Mouse (Mus musculus): ENCODE measurements at regions not wholly inside any gene's neighbourhood (a gene's known extent, or its start where the extent isn't known, plus 50 kb on each side); places are given as distances from the start of the nearest gene placed in this dataset.

DNA sequence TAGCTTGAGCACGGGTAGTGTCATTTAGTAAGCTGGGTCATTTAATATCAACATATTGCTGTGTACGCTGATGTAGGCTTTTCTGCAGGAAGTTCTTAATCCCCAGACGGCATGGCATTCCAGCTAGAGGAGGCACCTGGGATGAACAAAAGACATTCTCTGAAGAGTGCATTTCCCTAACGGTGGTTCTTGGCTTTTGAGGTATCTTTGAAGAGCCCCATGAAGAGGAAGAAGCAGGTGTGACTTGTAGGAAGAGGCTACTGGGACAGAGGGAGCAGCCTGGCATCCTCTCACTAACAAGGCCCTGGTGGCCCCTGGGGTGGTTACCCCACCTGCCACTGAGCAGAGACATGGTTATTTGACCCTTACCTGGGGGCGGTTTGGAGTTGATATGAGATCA, 457.7 kb downstream of the Rnf144b start:
- DNase-seq (ENCODE audit: low spot score), result no peak

- no peak for DNase-seq (ENCODE audit: low spot score)
These were observed 462.7 kb downstream of the Rnf144b start for GRCm38 (mm10) chr13:47585158-47585557.

GRCm38 (mm10) chr13:47602646-47603045, 480.2 kb downstream of the Rnf144b start:
- no peak for DNase-seq (ENCODE audit: low spot score)

DNA sequence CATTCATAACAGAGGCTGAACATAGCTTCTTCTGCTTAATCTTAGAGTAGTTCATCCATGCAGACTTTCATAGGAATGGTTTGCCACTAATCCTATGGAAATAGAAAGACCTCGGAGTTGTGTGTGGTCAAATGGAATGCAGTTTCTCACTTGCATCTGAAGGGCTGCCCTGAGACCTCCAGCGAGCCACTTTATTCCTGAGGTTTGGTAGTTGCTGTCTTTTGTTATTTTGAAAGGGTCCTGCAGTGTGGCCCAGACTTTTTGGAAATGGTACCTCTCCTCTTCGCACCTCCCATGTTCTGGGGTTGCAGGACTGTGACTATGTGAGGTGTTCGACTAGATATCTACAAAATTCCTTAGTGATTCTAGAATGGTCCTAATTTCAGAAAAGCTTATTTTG, 489.0 kb downstream of the Rnf144b start:
- no peak for DNase-seq (ENCODE audit: low spot score)

- no peak for DNase-seq (ENCODE audit: low spot score)
These were observed 514.2 kb downstream of the Rnf144b start for GRCm38 (mm10) chr13:47636511-47637103.

DNA sequence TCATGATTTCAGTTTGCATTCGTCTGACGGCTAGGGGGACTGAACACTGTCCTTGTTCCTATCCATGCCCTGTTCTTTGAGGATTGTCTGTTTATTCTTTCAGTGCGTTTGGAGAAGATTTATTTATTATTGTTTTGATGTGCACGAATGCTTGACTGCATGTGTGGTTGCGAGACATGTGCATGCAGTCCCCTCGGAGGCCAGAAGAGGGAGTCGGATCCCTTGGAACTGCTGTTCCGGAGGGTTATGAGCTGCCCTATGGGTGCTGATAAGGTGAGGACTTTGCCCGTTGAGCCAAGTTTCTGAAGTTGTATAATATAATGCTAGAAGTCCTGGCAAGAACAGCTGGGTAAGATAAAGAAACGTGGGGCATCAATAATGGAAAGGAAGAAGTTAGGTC, 519.9 kb downstream of the Rnf144b start:
- DNase-seq (ENCODE audit: low spot score), result no peak

DNA sequence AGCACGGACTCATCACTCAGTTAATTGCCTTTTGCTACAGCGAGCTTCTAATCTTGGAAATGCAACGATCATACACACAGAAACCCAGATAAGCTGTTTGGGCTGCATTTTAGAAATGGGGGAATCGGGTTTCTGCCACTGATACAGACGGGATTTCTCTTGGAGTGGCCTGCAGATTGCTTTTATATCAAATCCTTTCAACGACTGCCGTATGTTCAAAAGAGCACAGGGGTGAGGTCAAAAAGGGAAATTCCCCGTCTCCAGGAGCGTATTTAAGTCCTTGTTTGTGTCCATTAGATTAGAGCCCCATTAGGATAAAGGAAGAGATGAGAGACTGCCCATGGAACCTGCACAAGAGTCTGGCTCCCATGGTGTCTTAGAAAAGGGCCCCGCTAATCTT, 522.6 kb downstream of the Rnf144b start:
- no peak for DNase-seq (ENCODE audit: low spot score)

GRCm38 (mm10) chr13:47647693-47648092, 525.2 kb downstream of the Rnf144b start:
- peak; percentile 21 for DNase-seq (ENCODE audit: low spot score)

GRCm38 (mm10) chr13:47650093-47650492, 527.6 kb downstream of the Rnf144b start:
- DNase-seq (ENCODE audit: low spot score), result no peak

DNA sequence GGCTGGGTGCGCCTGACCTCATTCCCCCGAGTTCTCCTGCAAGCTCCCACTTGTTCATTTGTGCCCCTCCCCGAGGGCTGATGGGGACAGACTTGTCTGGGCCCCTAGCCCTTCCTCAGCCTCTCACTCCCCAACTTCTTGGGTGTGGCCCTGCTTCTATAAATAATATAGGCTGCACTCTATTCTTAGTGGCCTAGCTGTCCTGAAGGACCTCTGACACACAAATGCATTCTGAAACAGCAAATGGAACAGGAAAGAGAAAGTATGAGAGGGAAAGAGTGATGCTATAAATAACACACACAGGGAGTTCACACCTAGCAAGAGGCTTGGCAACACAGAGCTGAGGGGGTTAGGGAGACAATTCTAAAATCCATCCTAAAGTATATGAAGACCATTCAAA, 544.0 kb downstream of the Rnf144b start:
- no peak for DNase-seq (ENCODE audit: low spot score)

GRCm38 (mm10) chr13:47666956-47667701, 544.7 kb downstream of the Rnf144b start:
- peak; percentile 80 for DNase-seq (ENCODE audit: low spot score)

DNA sequence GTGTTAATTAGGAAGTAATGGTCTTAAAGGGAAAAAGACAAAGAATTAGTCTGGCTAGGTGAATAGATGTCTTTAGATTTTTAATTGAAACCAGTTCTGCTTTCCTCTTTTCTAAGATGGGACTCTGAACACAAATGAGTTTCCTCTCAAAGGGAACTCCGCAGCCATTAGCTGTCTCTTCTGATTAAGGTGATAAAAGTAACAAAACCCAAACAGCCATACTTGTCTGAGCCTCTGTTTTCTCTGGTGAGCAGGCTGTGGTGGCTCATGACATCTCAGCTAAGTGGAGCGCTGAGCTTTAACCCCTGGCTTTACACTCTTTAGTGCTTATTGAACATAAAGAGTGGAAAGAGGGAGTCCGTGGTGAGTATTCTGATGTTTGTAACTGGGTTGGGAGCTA, 565.7 kb downstream of the Rnf144b start:
- no peak for DNase-seq (ENCODE audit: low spot score)

GRCm38 (mm10) chr13:47693815-47694214, 567.2 kb upstream of the Id4 start:
- DNase-seq (ENCODE audit: low spot score), result no peak

DNA sequence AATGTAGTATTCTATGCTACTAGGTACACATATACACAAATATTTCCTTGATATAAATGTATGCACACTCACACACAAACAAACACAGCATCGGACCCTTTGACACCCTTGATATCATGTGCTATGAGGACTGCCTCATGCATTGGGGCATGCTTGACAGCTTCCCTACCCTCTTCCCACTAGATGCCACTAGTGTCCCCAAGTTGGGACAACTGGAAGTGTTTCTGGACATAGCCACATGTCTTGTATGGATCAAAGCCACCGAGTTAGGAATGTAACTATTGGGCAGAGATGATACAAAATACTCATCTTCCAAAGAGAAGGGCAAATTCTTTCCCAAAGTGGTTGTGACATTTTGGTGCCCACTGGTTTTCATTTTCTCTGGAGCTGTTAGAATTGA, 565.2 kb upstream of the Id4 start:
- DNase-seq (ENCODE audit: low spot score), result no peak

- no peak for DNase-seq (ENCODE audit: low spot score)
These were observed 560.5 kb upstream of the Id4 start for GRCm38 (mm10) chr13:47700556-47700955.

DNA sequence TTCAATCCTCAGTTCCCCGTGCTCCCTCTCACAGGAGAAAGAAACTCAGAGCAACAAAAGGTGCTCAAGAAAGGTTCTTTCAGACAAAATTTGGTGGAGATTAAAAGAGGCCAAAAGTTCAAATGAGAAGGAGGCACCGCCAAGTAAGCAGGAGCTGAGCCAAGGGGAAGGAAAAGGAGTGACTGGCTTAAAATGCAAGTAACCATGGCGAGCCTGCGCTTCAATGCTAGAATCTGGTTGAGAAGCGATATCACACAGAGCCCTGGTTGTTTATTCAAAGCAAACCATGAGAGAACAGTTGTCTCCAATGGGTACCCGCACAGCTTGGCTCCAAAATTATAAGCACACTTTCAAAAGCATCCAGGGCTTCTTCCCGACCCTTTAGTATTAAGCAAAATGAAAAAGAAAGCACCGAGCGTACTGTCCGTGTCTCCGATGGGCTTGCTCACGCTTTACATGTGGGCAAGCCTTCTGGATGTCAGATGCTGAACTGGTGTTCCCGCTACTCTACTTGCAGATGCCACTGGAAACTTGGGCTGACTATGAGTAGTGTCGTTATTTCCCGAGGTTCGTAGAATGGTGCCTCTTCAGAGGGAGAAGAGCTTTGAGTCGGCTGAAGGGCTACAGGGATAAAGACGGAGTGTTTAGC, 552.9 kb upstream of the Id4 start:
- DNase-seq (ENCODE audit: low spot score), result peak; percentile 25

DNA sequence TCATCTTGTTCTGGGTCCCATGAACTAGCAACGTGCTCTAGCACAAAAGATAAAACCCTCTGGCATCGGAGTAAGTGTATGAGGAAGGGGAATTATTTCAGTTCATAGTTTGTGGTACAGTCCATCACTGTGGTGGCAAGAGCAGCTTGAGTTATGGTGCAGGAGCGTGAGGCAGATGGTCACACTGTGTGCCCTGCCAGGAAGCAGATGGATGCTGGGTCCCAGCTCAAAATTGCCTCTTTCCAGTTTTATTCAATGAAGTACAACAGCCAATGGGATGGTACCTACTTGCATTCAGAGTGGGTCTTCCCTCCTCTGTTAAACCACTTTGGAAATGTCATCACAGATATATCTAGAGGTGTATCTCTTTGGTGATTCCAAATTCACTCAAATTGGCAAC, 551.7 kb upstream of the Id4 start:
- DNase-seq (ENCODE audit: low spot score), result no peak

DNA sequence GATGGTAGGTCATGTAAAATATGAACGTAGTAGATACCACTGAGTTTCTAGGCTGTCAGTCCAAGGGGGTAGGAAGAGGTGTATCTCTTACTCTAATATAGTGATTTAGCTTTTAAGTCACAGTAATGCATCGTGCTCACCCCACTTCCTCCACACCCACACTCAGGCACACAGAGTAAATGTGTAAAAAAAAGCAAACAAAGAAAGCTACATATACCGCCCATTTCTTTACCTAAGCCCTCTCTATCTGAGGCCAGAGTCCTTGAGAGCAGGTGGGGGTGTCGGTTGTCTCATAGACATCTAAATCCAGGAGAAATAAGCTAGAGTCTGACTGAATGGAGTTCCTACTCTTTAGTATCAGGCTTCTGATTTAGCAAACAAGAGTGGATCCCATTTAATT, 548.5 kb upstream of the Id4 start:
- no peak for DNase-seq (ENCODE audit: low spot score)

- DNase-seq (ENCODE audit: low spot score), result no peak
These were observed 544.8 kb upstream of the Id4 start for GRCm38 (mm10) chr13:47716265-47716664.

DNA sequence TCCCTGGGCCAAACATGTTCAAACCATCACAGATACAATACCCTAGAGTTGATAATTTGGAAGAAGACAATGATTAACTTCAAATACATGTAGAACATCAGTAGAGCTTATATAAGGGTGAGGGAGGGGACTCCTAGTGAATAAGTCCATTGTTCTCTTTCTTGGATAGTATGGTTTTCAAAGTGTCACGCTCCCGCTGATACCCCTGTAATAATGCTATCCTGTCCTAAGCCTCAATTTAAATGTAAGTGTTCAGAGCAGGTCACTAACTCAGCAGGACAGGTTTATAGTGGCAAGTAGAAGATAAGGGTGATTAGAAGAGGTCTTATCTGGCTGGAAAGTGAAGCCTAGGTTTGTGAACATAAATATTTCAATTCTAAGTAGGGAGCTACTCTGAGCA, 540.4 kb upstream of the Id4 start:
- DNase-seq (ENCODE audit: low spot score), result no peak

- DNase-seq (ENCODE audit: low spot score), result no peak
These were observed 526.6 kb upstream of the Id4 start for GRCm38 (mm10) chr13:47734415-47734814.

GRCm38 (mm10) chr13:47735426-47736063, 525.5 kb upstream of the Id4 start:
- DNase-seq (ENCODE audit: low spot score), result no peak

- no peak for DNase-seq (ENCODE audit: low spot score)
These were observed 512.1 kb upstream of the Id4 start for GRCm38 (mm10) chr13:47748906-47749305.
